Mouse (Mus musculus) adrenal gland, adult 18-20 months (tissue): Measurements from ENCODE around the gene Fam219b. TPM values are rescaled to one million over a fixed set of nuclear protein-coding genes. Genes with fewer than 3 reads are reported as not detected.

Experiments
- DNase-seq, 2 experiments: peaks; one replicate each; pipeline ENCODE4 v3.0.0; 2021 to 2022; ENCODE audit warnings: low spot score in 2 of 2
- long read RNA-seq, 2 experiments: library from polyadenylated mRNA; stranded (forward); transcript quantifications; one replicate each; pipeline ENCODE4 v2.0.0; 2021
- total RNA-seq, 2 experiments: library from RNA; stranded (reverse); gene quantifications; 1 replicate in 1 of 2; 2 replicates in 1 of 2; pipeline ENCODE4 v1.2.3; 2021

Fam219b gene
- 10 to 100 TPM; 21.4 to 26.4 TPM for total RNA-seq
- long read RNA-seq, experiment 1, transcript Fam219b-202 (5 exons, 3,017 nt), result major isoform, 16 of 32 reads
- long read RNA-seq, experiment 1, transcript Fam219b-201 (4 exons, 3,001 nt), result minor isoform, 14 of 32 reads
- long read RNA-seq, experiment 1, partial matches to known transcripts, result 0 of 32 reads
- long read RNA-seq, experiment 1, other reads (novel, unspliced or antisense), result 2 of 32 reads
- long read RNA-seq, experiment 2, transcript Fam219b-201 (4 exons, 3,001 nt), result minor isoform, 22 of 80 reads
- long read RNA-seq, experiment 2, transcript Fam219b-202 (5 exons, 3,017 nt), result major isoform, 43 of 80 reads
- long read RNA-seq, experiment 2, partial matches to known transcripts, result 5 of 80 reads
- long read RNA-seq, experiment 2, other reads (novel, unspliced or antisense), result 10 of 80 reads

DNA sequence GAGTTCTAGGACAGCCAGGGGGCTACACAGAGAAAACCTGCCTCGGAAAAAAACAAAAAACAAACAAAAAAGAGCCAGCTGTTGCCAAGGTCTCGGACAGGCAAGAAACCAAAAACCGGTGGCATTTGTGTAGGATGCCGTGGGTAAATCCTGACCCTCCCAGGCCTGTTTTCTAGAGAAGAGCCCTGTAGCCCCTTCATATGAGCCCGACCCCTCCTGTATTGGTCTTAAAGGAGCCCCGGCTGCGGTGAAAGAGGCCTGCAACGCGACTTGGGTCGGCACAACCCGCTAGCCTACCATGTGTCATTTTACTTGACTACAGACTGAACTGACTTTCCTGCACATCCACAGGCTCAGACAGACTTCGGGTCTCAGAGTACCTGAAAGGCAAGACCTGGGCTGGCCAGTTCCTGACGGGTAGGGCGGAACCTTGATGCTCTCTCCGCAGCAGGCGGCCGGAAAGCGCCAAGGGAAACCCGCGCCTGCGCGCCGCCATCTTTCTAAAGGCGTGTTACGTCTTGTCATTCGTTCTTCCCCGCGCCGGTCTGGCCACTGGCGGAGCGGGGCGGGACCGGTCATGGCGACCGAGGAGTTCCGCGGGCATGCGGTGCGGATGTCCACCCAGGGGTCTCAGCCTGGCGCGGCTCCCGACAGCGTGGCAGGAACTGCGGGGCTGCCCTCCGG, at the start of gene Fam219b:
Fam219b (plus strand) TSS at position 485 of the 684 bp plus-strand sequence.
- DNase-seq, result peak; percentile 86 to 90

DNA sequence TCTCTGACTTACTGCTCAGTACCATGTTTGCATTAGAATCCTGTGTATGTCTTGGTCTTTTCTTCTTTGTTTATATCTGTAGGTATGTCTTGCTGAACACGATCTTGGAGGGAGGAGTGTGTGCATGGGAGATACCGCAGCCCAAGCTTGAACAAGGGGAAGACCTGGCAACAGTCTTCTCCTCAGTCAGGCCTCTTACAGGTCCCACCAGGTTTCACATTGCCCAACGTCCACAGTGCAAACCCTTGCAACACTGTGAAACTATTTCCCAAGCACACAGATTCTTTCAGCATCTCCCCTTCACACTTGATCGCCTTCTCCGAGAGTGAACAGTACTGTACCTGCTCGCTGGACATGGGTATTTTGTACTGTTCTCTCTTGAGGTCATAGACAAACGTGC, 49.5 kb upstream of the Fam219b start:
- no peak for DNase-seq

DNA sequence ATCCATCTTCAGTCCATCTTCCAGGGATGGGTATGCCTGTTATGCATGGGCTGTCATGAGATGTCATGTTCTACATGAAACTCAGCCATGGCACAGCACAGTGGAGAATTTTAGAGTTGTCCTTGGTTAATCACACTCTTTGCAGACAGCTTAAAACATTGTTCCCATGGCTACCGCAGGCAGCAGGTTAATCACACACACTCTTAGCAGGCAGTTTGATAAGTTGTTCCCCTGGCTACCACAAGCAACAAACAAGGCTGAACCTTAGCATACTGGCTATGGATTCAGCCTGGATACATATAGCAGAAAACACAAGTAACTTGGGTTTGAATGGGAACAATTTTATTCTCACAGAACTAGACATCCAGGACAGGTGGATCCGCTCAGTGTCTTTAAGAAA, 43.8 kb upstream of the Fam219b start:
- no peak for DNase-seq

DNA sequence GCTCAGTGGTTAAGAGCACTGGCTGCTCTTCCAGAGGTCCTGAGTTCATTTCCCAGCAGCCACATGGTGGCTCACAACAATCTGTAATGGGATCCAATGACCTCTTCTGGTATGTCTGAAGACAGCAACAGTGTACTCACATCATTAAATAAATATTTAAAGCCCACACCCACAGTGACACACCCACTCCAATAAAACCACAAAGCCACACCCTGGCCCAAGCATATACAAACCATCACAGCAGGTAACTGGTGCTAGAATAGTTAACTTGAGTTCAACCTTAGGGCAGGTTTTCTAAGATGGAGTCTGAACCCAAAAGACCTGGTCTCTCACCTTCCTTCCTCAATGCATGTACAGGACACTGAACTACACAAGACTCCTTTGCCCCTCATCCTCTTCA, 42.4 kb upstream of the Fam219b start:
- no peak for DNase-seq

DNA sequence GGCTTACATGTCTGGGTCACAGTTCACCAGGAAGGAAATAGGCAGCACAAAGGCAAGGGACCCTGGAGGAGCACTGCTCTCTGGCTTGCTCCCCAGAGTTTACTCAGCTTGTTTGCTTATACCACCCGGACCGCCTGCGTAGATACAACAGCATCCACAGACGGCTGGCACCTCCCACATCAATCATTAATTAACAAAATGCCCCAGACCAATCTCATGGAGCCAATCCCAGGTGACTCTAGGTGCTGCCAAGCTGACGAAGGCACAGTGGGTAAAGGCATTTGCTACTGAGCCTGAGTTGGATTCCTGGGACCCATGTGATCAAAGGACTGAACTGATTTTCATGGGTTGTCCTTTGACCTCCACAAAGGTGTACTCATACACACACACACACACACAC, 40.1 kb upstream of the Fam219b start:
- DNase-seq, result no peak

DNA sequence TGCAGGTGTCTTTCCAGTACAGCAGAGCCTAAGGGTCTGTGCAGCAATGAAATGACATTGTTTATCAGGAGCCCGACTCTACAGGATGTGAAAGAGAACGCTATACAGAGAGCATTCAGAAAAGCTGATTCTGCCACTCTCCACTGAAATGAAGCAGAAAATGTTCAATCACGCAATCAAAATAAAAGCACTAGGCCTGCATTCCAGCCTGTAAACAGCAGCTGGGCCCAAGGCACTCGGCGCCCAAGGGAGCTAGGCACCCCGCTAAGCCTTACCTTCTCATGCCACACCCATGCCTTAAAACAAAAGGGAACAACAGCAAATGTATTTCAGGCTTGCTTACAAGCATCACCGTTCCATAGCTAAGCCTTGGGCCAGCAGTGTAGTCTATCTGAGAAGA, 38.8 kb upstream of the Fam219b start:
- DNase-seq, result no peak

DNA sequence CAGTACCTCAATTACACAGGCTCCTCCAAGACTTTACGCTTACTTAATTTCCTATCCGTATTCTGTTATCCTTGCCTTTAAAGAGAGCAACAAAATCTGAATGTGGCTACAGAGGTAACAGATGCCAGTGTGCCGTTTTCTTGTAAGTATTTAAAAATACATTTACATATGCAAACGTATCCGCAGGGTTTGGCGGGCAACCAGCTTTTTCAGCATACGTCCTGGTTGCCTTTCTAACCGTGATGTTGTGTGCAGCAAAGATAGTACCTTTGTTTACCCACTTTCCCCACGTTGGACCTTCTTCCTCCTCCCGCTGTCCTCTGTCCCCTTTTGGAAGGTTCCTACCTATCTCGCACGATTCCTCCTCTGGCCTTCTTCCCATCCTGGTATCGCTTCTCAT, 35.9 kb upstream of the Fam219b start:
- no peak for DNase-seq

DNA sequence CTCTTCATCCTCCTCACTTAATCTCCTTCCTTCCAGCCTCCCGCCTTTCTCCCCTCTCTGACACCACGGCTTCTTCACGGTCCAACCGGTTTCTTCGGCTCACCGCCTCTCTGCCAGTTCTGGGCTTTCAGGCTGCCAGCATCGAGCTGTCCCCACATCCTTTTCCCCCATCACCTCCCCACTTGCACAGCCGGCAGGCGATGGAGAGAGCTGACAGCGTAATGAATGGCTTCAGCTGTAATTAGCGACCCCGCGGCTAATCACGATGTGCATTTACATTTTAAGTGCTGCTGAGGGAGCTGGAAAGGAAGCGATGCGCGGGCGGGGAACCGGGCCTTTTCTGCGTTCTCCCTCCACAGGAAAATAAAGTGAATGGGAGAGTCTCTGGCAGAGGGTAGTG, 35.5 kb upstream of the Fam219b start:
- no peak for DNase-seq

DNA sequence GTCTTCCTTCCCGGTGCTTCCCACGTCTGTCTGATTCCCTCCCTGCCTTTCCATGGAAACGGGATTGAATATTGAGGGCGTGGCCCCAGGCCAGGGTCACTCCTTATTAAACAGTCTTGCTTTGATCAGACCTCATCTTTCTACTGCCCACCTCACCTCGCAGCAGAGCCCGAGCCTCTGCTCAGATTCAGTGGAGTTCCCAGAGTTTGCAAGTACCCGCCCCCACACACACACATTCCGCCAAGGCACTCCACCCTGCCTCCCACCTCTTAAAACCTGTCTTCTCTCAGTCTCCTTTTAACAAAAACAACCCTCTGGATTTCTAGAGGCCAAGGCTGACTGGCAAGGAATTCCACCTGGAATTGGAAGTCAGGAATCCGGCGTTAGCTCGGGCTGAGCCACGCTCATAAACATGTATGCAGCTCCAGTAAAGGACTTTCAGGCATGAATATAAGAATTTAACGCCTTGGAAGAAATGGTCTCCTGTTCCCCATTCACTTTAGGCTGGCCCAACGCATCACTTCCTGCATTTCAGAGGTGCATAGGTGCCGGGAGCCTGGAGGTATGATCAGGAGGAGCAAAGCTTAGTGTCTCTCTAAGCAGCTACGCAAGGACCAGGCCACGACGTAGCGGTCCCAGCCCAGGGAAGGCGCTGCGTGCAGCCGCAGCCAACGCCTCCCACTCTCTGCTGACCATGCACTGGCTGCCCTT, 34.3 kb upstream of the Fam219b start:
- no peak for DNase-seq

DNA sequence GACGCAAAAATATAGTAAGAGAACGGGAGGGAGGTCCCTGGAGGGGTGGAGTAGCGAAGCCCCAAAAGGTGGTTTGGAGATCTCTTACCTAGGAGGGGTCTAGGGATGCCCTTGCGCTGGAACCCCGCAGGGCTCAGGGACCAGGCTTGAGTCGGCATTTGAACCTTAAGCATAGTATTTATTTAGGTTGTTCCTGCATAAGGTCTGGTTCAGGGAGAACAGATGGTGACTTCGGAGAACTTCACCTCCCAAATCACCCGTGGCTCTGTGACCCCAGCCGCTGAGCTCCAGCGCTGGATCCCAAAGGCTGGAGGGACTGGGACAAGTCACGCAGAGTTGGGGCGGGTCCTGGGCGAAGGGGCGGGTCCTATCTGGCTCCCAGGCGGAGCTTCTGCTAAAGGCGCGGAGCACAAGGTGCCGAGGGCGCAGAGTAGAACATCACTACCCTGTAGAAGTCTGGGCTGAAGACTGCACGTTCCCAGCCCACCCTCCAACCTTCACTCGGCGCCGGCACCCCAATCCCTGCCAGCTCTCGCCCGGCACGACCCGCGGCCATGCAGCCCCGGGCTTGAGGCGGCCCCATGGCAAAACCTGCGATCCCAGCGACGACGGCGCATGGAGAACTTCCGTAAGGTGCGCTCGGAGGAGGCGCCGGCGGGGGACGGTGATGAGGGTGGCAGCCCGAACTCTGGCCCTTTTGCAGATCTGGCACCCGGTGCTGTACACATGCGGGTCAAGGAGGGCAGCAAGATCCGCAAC, 33.5 kb upstream of the Fam219b start, which contains the start of gene Rpp25:
Rpp25 (plus strand) TSS at position 405 of the 759 bp plus-strand sequence.
- DNase-seq, result peak; percentile 60 to 64

DNA sequence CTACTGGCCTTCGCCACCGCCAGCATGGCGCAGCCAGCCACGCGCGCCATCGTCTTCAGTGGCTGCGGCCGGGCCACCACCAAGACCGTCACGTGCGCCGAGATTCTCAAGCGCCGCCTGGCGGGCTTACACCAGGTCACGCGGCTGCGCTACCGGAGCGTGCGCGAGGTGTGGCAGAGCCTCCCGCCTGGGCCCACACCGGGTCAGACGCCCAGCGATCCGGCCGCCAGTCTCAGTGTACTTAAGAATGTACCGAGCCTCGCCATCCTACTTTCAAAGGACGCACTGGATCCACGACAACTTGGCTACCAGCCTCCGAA, 33.0 kb upstream of the Fam219b start:
- DNase-seq, result peak; percentile 45 to 58

DNA sequence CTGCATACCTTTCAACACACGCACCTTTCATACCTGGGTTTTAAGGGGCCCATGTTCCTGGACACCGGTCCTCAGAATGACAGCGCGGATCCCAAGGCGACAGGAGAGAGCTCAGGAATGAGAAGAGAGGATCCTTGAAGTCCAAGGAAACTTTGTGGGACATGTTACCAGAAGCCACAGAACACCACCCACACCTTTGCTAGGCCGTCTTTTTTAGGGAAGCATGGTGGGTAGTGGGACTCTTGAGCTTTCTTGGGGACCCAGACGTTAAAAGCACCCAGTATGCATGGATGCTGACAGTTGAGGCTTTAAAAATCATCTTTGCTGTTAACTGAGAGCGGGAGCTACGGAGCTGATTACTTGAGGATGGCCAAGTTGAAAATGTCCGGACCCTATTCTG, 32.4 kb upstream of the Fam219b start:
- no peak for DNase-seq

DNA sequence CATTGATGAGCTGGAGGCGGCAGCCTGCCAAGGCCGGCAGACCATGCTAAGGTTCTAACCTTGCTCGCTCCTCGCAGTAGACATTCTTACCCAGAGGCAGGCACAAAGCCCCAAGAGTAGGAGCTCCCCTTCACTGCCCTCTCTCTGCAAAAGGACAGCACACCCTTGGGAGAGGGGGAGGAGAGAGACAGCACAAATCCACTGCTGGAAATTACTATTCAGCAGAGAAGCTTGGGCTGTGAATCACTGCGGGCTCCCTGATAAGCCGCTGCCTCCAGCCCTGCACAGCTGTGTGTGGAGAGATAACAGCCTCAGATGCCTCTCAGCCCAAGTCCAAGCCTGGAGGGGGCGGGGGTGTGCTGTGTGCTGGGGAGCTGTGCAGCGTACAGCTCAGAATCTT, 31.6 kb upstream of the Fam219b start:
- DNase-seq, result peak; percentile 46 to 54

DNA sequence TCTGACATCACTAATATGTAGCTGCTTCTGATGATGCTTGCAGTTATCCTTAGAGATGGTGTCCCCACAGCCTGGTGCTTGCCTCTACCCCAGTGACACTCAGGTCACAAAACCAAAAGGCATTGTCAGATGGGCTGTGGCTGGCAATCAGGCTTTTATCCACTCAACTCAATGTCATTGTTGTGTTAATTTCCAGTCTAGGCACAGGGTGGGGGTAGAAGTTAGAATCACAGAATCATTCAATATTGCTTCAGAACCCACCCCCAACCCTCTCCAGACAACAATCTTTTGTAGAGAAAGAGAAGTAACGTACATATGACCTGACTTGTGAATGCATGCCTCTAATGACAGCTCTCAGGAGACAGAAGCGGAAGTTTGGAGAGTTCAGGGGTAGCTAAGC, 26.8 kb upstream of the Fam219b start:
- DNase-seq, result no peak

DNA sequence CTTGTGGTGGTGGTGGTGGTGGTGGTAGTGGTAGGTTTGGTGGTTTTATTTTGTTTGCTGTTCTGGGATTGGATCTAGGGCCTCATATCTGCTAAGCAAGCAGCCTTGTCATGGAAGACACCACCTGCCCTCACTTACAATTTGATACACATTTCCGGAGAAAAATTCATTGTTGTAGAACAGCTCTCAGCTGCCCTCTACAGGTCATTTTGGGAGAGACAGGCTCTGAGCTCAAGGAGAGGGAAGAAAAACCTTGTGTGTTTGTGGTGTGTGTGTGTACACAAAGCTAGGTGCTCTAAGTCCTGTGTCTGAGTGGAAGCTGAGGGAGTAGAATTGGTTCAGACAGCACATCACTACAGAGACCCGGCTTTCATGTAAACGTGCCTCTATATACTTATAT, 20.2 kb upstream of the Fam219b start:
- DNase-seq, result peak; percentile 51 to 56

DNA sequence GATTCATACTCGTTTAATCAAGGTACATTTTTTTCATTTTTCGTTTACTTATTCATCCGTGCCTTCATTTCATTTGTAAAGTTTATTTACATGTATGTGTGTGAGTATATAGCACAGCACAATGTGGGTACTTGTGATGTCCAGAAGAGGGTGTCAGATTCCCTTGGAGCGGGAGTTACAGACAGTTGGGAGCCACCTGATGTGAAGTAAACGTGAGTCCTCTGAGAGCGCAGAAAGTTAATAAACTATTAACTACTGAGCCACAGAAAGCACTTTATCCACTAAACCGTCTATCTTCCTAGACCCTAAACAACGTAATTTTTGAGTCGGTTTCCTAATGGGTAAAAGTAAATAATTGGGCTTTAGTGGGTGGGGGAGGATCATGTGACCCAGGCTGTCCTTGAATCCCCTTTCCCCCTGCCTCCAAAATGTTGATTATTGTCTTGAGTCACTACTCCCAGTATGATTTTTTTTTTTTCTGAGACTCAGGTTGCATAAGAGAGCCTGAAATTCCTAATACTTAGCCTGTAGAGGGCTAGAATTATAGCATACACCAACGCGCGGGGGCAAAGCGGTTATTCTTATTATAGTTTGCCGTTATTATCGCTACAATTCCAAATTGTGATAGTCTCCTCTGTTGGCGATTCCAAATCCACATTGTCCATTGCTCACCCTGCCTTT, 16.8 kb upstream of the Fam219b start:
- DNase-seq, result no peak

DNA sequence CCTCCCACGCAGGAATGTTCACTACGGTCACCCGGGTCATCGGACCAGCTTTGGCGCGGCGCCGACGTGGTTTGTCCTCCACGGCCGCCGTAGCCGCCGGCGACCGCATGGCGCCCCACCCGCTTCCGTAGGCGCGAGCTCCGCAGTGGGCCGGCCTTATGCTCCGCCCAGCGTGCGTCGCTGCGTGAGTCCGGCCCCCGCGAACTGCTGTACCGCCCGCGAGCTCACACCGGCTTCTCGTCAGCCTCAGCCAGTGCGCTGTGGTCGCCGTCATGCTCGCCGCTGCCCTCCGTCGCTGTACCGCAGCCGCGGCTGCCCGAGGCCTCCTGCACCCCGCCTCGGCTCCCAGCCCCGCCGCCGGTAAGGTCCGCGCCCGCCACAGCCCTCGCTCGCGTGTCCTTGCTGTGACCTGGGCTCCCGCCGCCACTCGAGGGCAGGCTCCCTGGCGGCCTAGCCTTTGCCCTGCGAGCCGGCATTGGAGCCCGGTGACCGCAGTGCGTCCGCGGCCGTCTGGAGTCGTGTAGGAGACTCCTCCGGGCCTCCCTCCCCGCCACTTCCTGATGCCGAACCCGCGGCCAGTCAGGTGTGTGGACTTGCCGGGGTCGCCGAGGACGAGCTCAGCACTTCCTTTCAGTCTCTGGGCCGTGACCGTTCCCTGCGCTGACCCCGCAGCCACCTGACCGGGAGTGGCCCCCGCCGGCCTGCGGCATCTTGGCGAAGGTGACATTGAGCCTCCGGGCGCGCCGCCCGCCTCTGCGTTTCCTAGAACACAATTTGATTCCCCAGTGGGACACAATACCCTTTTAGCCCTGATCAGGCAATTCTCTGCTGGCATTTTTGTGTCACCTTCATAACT, 16.0 kb upstream of the Fam219b start, which contains the start of gene Cox5a:
Cox5a (plus strand) TSS at position 219 of the 856 bp plus-strand sequence.
- DNase-seq, result peak; percentile 96 to 97

DNA sequence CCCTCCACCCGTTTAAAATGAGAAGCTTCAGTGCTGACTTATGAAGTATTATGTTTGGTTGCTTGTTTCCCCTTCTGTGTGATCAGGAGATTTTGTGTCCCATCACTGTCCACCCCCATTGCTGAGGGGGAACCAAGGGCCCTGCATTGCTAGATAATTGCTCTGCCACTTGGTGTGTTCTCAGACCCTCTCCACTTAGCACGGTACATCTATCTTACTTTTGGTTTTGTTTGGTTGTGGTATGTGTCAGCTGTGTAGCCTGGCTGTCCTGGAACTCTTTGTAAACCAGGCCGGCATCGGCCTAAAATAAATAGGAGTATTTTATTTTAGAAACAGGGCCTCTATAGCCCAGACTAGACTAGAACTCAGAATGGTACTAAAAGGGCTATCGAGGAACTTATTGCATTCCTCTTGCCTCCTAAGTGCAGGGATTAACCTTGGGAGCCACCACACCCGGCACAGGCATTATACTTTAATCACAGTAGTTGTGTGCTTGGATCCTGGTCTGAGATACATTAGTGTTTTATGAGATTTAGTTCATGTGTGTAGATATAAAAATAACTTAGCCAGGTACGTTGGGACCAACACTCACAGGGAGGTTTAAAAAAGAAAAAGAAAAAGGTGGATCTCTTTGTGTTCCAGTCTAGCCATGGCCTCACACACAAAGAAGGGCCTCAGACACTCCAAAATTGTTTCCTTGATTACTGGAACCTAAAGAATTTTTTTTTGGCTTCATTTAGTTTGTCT, 15.0 kb upstream of the Fam219b start:
- DNase-seq, result no peak

DNA sequence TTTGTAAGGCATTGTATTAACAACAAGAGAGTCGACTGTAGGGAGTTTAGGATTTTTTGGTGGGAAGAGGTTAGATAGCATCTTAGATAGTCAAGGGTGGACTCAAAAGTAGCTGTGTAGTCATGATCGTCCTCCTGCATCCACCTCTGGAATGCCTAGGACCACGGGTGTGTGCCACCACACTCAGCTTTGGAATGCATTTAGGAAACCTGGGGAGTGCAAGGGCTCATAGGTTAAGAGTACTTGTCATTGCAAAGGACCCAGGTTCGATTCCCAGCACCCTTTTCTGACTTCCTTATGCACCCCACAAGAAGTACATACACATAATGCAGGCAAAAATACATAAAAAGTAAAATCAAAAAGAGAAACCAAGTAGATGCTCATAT, 14.5 kb upstream of the Fam219b start:
- DNase-seq, result no peak
